Mouse (Mus musculus) CD4-positive helper T cell, adult 2 months (primary cell): Measurements from ENCODE around the gene Hnf1b.

Experiments used
- DNase-seq: peaks from one replicate; pipeline ENCODE4 v3.0.0-alpha.2; 2012; ENCODE audit warnings: low read depth, missing footprints, low spot score

Hnf1b gene

DNA sequence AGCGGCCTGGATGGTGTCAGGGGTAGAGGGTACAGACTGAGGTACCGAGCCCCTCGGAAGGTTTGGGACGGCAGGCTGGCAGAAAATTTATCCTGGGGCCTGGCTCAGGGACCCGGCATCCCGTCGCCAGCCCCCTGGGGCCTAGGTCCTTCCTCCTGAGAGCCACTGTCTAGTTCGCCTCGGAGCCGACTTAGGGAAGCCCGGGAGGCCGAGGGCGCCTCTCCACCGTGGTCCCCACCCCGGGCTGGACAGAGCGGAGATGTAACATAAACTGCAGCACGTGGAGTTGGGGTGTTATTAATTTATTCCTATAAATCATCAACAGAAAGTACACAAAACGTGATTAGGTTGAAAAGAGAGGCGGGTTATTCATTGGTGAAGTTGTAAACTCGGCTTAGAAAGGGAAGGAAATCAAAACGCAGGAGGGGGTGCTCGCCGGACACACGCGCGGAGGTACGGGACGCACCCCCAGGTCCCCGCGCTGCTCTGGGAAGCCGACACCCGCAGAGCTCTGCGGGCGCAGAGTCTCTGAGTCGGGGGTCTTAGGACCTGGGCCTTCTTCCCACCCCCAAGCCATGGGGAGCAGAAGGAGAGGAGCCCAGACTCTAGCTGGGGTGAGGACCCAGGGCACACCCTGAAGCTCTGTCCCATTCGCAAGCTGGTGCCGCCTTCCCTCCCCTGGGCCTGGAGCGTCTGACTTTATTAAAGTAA, 2.8 kb downstream of the Hnf1b start:
- no peak for DNase-seq

DNA sequence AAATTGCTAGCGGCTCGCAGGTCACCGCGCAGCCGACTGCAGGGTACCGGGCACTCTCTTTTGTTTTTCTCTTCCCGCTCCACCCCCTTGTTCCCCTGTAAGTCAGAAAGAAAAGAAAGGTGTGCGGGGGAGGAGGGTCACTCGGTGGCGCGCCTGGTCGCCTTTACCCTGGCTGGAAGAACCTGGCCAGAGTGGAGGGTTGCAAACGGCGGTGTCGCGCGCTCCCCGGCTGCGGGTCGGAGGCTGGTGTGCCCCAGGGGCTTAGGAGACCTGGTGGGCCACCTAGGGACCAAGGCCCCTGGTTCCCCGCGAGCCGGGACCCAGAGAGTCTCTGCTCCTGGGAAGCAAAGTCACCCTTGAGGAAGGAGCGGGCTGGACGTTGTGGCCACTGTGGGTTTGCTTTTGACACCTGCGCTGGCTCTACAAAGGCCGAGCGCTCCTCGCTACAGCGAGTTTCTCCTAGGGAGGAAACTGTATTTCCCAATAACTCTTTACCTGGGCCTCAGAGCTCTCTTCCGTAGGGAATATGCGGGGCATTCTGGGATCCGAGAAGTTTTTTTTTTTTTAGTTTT, 3.4 kb downstream of the Hnf1b start:
- DNase-seq = no peak

DNA sequence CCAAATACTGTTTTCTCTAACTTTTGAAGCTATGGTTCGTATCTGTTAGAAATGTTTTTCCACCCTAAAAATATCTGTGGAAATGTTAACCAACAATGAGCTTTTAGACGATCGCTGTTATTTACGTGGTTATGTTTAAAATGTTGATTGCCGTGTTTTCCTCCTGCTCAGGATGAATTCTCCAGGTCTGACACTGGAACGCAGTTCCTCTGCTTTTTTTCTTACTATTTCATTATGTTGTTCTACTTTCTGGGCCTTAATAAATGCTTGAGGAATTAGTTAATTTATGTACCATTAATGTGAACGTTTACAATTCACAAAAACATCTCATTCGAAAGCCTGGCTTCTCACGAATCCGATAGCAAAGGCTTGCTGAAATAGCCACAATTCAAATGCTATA, 4.2 kb downstream of the Hnf1b start:
- no peak for DNase-seq

DNA sequence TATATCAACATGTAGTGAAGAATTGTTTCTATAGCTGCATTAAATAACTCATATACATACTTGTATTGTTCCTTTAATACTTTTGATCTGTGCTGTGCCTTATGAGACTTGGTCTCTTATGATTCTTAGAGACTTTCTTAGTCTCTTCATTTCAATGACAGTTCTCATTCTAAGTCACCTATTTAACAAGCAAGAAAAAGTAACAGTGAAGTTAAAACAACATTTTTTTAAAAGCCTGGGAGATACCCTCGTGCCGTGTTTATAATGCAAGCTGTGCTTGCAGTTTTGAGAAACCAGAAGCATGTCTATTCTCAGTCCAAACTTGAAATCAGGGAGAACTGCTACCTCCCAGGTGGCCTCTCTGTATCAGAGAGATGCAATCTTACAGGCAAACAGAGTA, 4.8 kb downstream of the Hnf1b start:
- no peak for DNase-seq

DNA sequence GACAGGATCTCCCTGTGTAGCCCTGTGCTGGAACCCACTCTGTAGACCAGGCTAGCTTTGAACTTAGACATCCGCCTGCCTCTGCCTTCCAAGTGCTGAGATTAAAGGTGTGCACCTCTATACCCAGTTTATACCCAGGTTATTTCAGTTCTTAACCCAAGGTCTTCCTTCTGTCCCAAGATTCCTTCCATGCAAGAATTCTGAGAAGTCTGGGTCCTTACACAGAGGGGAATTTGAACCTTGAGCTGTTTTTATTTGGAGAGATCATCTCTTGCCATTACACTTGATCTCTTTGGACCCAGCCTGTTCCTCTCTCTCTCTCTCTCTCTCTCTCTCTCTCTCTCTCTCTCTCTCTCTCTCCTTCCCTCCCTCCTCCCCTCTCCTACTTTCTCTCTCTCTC, 7.4 kb downstream of the Hnf1b start:
- DNase-seq = no peak

DNA sequence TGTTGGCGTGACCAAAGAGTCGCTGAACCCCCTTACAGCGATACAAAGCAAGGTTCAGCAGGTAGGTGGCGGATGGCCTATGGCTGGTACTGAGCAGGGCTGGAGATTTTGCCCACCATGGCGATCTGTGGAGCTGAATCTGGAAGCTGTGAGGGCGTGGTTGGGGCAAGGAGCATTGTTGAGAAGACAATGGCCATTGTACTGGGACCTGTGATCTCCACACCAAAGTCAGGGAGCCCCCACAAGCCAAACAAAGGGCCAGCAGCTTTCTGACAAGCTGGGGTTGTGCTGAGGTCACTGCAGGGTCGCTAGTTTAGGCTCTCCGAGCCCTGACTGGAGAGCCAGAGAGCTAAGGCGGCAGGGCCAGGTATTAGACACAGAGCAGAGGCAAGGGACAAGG, 15.4 kb downstream of the Hnf1b start:
- DNase-seq = no peak

DNA sequence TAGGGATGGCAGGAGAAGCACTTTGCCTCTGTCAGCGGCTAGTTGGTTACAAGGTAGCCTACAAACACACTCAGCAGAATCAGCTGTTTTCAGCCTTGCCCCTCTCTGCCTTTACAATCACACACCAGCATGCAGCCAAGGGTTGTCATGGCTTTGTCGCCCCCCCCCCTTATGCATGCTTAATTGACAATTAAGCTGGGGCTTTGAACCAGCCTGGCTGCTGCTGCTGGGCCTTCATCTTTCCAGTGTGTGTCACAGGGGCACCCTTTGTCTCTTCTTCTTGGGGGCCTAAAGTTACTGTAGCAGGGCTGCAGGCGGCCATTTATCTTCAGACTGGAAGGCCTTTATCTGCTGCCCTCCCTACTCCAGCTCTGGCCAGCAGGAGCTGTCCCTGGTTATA, 17.7 kb downstream of the Hnf1b start:
- DNase-seq = no peak

DNA sequence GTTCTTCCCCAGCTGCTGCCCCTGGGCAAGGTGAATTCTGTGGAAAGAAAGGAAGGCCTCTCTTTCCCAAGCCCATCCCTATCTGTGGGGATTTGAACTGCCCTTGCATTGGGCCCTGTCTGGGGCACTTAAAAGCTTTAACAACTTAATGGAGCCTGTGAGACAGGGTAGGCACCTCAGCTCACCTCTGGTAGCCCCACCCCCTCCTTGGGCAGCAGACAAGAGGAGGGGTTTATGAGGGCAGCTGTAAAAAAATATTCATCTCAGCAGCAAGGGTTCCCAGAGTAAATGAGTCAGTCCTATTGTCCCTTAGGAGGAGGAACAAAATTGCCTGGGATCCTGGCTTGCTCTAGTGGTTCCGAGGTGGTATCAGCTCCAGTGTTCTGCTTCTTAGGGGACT, 19.3 kb downstream of the Hnf1b start:
- DNase-seq = no peak

DNA sequence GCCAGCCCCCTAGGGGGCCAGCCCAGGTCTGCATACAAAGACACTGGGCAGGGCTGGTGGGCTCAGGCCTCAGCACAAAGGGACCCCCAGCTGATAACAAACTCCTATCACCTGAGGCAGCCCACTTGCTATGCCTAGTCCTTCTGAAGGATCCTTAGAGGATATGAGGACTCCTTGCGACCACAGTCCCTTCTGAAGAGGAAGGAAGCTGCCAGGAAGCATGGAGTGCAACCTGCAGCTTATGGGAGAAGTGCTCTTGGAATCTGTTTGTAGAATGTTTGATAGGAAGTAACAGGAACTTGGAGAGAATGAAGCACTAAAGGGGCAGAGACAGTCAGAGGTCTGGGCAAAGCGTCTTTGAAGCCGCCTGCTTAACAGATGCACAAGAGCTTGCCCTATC, 19.8 kb downstream of the Hnf1b start:
- DNase-seq = no peak

DNA sequence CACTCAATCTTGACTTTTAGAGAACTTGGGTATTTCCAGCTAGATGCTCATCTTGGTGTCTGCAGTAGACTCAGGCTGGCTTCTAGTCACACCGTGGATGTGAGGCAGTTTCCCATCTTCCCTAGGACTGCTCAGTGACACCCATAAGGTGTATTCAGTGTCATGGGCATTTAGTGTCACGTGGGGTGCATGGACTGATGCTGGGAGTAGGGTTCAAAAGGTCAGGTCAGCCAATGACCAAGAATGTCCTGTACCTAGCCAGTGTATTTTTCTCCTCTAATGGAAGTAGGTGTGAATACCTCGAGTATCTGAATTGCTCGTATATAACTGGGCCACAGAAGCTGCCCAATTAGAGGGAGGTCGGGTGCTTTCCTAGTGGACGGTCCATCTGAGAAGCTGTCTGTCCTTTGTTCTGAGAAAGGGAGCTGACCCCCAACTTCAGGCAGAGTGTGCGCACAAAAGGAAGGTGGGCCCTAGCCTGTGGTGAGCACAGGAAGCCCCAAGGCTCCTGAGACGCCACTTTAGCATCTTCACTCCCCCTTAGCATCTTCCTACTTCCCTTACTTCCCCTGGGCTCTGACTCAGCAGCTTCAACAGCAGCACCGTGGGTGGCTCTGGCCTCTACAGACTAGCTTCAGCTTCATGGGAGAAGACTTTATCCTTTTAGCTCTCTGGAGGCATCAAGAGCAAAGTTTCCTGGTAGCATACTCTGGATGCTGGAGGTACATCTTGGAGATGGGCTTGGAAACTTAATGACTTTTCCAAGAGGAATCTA, 22.1 kb downstream of the Hnf1b start:
- no peak for DNase-seq

DNA sequence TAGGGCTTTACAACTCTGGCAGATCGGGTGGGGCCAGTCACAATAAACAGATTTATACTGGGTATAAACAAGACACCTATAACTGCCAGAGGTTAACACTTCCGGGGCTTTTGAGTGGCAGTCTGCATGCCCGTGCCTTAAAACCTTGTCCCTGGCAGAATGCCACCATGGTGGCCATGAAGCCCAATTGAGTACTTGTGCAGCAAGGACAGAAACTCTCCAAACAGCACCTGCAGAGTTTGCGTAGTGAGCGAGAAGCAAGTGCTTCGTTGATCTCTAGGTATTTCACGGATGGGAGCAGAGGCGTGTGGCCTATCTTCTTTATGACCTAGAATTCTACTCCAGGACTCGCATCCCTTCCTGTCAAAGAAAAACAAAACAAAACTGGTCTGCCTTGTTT, 23.6 kb downstream of the Hnf1b start:
- DNase-seq = no peak

DNA sequence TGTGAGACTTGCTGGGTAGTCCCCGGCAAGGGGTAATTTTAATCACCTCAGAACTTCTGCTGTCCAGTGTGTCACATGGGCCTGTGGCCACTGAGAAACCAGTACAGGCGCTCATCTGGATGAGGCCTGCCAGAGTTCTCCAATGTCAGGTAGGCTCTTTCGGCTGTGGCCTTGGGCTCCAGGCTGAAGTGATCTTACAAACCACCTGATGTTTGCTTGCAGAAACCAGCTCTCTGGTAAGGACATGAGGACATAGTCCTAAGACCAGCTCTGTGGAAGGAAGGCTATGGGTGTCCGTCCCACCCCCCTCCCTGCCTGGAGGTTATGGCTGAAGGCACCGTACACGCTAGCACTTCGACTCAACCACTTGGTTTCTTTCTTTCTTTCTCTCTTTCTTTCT, 26.8 kb downstream of the Hnf1b start:
- no peak for DNase-seq

DNA sequence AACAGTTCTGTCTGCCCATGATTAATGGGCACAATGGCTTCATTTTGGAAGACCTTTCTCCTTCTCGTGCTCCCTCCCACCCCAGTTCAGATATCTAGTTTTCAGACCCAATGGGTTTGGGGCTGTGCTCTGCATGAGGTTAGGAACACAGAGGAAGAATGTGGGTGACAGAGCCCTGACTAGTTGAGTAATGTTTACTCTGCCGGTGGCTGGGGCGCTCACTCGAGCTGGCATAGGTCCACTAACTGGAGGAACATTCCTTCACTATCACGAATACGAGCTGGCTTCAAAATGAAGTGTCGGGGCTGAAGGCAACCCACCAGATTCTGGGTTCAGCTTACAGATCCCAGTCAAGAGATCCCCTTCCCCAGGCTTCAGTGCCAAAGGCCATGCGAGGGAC, 27.9 kb downstream of the Hnf1b start:
- no peak for DNase-seq

DNA sequence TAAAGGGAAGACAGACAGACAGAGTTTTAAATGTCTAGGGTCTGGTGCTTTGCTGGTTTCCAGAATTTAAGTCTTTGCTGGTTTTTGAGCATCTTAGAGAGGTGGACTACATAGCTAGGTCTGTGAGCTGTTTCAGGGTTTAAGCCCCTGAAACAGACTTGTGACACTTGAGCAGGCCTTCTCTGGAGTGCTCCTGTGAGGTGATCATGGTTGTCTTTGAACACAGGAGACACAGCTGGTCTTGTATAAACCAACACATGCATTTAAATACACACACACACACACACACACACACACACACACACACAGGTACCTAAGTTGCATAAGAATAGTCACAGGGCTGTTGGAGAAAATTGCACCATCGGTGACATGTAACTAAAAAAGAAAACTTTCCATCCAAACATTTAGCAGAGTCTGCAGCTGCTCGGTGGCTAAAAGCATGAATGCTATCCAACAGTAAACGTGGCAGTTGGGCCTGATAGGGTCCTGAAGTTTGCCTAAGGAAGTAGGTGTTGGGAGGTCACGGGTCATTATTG, 28.6 kb downstream of the Hnf1b start:
- no peak for DNase-seq

DNA sequence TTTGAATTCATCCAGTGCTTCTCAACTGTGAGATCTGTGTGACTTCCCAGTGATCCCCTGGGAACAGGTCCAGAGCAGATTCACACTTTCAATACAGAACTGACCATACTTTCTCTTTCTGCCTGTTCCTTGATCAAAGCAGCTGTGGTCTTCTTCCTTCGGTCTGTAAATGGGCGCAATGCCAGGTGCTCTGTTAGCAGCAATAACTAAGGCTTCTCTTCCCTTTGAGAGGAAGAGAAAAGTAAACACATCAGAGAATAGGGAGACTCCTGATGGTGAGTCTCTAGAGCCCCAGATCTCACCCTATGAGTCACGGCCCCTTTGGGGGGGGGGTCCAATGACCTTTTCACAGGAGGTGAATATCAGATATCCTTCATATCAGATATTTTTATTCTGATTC, 29.3 kb downstream of the Hnf1b start:
- DNase-seq = no peak

DNA sequence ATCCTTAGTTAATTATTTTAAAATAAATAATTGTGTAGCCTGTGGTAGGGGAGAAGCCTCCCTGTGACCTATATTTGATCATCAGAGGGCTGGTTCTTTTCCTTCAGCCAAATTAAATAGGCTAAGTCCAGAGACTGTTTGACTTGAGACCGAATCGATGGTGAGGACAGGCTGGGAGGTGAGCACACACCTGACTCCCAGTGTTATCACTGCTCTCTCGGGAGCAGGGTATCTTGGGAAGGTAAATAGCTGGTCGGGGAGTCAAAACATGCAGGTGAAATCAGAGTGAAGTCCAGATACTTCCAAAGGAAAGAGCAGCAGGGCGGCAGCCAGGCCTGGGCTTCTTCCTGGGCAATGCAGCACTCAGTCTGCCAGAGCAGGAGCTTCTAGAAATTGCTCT, 31.6 kb downstream of the Hnf1b start:
- DNase-seq = no peak

DNA sequence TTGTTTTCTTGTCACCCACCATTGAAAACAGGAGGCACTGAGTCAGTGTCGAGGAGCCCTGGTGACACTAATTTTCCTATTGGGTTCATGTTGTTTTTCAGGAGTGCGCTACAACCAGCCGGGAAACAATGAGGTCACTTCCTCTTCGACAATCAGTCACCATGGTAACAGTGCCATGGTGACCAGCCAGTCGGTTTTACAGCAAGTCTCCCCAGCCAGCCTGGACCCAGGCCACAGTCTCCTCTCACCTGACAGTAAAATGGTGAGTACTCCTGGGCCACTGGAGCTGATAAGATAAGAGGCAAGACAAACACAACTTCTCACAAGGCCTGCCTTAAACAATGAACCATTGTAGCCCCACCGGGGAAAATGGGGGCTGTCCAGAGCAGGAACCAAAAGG, 32.7 kb downstream of the Hnf1b start:
- no peak for DNase-seq

DNA sequence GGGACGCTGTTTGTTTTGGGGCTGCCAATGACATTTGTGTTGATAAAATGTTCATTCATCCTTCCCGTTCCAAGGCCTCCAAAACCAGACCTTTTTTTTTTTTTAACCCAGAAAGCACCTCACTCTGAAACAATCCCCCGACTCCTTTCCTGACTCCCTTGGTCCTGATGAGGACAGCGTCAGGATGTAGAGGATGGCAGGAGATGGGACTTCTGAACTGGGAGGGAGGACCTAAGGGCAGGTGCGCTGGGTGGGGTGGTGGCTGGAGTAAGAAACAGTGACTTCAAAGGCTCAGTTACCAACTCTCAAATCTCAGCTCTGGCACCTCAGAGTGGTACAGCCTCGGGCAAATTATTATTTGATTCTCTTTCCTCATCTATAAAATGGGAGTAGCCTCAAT, 33.2 kb downstream of the Hnf1b start:
- no peak for DNase-seq

DNA sequence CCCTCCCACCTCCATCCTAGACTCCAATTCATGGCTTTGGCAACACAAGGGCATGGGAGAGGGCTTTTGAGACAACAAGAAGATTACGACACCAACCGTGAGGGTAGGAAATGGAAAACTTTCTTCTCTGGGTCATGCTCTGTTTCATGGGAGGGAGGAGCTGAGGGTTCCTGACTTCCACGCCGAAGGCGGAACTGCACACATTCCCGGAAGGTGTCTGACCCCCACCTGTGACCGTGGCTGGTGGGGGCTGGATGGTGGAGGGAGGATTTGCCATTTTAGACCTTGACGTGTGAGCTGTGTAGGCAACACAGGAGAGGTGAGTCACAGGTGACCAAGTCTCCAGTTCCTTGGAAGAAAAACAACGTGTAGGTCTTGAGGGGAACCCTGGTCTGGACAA, 33.9 kb downstream of the Hnf1b start:
- no peak for DNase-seq

DNA sequence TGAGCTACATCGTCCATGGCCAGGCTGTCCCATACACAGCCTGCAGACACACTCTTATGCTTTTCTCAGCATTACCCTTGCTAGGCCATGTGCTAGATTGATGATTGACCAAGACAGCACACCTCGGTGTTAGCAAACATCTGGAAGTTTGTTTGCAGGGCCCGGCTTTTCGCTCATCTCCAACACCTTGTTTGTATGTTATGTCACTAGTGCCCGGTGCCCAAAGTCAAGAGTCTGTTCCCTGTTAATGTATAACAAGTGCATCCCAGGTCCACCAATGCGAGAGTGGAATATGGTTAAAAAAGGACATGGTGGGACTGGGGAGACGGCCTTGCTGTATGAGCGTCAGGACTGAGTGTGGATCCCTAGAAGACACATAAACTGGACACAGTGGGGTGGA, 35.3 kb downstream of the Hnf1b start:
- DNase-seq = no peak

DNA sequence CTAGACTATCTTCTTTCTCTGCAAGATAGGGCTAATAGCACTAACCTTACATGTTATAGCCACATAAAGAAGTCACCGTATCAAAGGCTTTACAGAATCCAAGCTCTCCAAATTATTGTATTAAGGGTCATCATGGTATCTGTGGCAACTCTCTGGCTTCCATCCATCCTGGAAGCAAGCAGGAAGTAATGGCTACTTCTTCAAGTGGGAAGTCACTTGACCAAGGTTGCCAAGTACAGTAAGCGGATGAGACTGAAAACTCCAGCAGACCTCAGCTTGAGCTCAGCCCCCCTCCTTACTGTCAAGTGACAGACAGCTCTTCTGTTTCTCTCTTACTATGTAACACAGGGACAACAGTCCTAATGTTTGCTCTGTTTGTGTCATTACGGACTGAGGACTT, 36.9 kb downstream of the Hnf1b start:
- no peak for DNase-seq

DNA sequence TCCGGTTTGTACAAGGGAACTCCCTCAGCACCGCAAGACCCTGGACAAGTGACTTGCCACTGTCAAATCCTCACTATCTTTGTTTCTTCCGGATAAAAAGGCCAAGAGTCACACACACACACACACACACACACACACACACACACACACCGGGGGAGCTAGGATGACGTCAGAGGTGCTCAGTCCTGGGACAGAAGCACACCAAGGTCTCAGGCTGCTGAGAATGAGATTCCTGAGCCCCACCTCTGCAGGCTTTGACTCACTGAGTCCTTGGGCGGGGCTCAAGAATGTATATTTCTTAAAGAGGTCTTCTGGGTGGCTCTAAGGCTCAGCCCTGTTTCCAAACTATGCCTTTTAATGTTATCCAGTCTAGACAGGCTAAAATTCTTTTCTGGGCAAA, 41.5 kb downstream of the Hnf1b start:
- DNase-seq = no peak

DNA sequence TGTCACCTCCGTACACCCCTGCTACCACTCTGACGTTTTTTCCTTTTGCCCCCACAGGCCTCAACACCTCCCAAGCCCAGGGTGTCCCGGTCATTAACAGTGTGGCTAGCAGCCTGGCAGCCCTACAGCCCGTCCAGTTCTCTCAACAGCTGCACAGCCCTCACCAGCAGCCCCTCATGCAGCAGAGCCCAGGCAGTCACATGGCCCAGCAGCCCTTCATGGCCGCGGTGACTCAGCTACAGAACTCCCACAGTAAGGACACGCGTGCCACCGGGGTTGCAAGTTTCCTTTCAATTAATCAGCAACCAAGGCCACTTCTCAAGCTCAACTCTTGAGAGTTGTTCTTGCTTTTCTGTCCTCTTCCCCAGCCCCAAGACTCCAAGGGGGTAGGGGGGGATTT, 43.5 kb downstream of the Hnf1b start:
- no peak for DNase-seq
